Mouse (Mus musculus): ENCODE results near the gene Zfp213. TPM values are rescaled to one million over a fixed set of nuclear protein-coding genes. Genes with fewer than 3 reads are reported as not detected.
"Not testable (repeated sequence)": the region's sequence is repeated elsewhere in the genome, so short reads cannot be mapped to it uniquely, and the experiment has no call there.

The Zfp213 gene
- polyA plus RNA-seq, 2 experiments, result 16.3 to 18.1 TPM

DNA sequence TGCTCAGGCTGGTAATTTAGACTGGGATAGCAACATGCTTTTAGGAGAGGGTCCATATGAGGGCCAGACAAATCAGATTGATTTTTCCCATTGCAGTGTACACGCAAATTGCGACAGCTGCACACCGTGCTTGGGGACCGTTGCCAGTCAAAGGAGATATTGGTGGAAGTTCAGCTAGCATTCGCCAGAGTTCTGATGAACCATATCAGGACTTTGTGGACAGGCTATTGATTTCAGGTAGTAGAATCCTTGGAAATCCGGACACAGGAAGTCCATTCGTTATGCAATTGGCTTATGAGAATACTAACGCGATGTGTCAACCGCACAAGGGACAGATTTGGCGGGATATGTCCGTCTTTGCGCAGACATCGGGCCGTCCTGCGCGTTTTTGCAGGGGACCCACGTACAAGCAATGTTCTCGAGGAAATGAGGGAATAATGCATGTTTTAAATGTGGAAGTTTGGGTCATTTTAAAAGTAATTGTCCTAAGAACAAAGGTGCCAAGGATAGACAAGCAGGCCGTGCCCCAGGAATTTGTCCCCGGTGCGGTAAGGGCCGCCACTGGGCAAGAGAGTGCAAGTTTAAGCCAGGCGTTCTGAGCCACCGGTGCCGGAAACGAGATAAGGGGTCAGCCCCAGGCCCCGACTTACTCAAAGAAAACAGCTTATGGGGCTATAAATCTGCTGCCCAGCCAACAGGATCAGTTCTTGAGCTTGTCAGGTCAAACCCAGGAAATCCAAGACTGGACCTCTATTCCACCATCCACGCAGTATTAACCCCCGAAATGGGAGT is 40.9 kb downstream of the Zfp213 start:
- H3K36me3 ChIP-seq (ENCODE audit: control insufficient read depth, insufficient read depth, low read length); H3K27ac ChIP-seq (replicated peaks; ENCODE audit: low read depth, low read length); DNase-seq (ENCODE audit: low spot score); H3K9ac ChIP-seq (ENCODE audit: low read depth, low read length, severe bottlenecking); H3K4me2 ChIP-seq (replicated peaks; ENCODE audit: low read depth, low read length, severe bottlenecking); H3K4me1 ChIP-seq (ENCODE audit: control insufficient read depth, insufficient read depth, low read length); H3K4me3 ChIP-seq (replicated peaks; ENCODE audit: low read length); H3K9me3 ChIP-seq (ENCODE audit: control insufficient read depth, low read length); H3K27me3 ChIP-seq (ENCODE audit: control insufficient read depth, insufficient read depth, low read length); ATAC-seq (ENCODE audit: low FRiP score, low read depth): not testable (repeated sequence)
- 65% methylated on average over 30 of the region's 30 CpGs for WGBS

- no peak for TF ChIP-seq POLR2A (IDR thresholded peaks at IDR 0.05; ENCODE audit: borderline replicate concordance, extremely low read depth, insufficient read depth, insufficient read length)
- no peak for ATAC-seq (ENCODE audit: low FRiP score, low read depth)
Observed at GRCm38 (mm10) chr17:23518701-23519423, 45.2 kb downstream of the Zfp213 start.

More at GRCm38 (mm10) chr17:23518701-23519423, 45.2 kb downstream of the Zfp213 start:
- no peak for DNase-seq (ENCODE audit: low spot score)
- no peak overlapping the region for H3K27ac ChIP-seq (replicated peaks; ENCODE audit: low read depth, low read length)
- no peak overlapping the region for H3K4me3 ChIP-seq (replicated peaks; ENCODE audit: low read length)
- H3K4me1 ChIP-seq (ENCODE audit: control insufficient read depth, insufficient read depth, low read length), result no peaks in the 10 kb centered on the region
- H3K27me3 ChIP-seq (ENCODE audit: control insufficient read depth, insufficient read depth, low read length), result no peaks in the 10 kb centered on the region
- H3K9ac ChIP-seq (ENCODE audit: low read depth, low read length, severe bottlenecking), result no peak overlapping the region
- WGBS, result 75% methylated on average over 2 of the region's 2 CpGs
- no peaks in the 10 kb centered on the region for H3K36me3 ChIP-seq (ENCODE audit: control insufficient read depth, insufficient read depth, low read length)
- no peaks in the 10 kb centered on the region; the same call in 1 of the 2 replicates for H3K9me3 ChIP-seq (ENCODE audit: control insufficient read depth, low read length)
- H3K4me2 ChIP-seq (replicated peaks; ENCODE audit: low read depth, low read length, severe bottlenecking), result no peak overlapping the region

Other genes starting within 250 kb of the Zfp213 start
- not detected in 2 replicates for gene Vmn2r115, start 220.5 kb downstream of the Zfp213 start, polyA plus RNA-seq (2012; rRNA removed)
- not detected in 2 replicates for gene Vmn2r115, start 220.5 kb downstream of the Zfp213 start, polyA plus RNA-seq (2014; fragmentation: Nextera tagmentation; extraction: Ambion mirVana)
- not detected in 2 replicates for gene Vmn2r116, start 179.6 kb downstream of the Zfp213 start, polyA plus RNA-seq (2012; rRNA removed)
- gene Vmn2r116, start 179.6 kb downstream of the Zfp213 start, polyA plus RNA-seq (2014; fragmentation: Nextera tagmentation; extraction: Ambion mirVana), result not detected in 2 replicates
- not detected in 2 replicates for gene Vmn2r117, start 84.5 kb downstream of the Zfp213 start, polyA plus RNA-seq (2012; rRNA removed)
- not detected in 2 replicates for gene Vmn2r117, start 84.5 kb downstream of the Zfp213 start, polyA plus RNA-seq (2014; fragmentation: Nextera tagmentation; extraction: Ambion mirVana)
- 27.6 and 33.8 TPM in 2 replicates for gene Zfp13, start 35.2 kb upstream of the Zfp213 start, polyA plus RNA-seq (2012; rRNA removed)
- gene Zfp13, start 35.2 kb upstream of the Zfp213 start, polyA plus RNA-seq (2014; fragmentation: Nextera tagmentation; extraction: Ambion mirVana), result 16.2 and 16.3 TPM in 2 replicates
- 0.63 and 1.00 TPM in 2 replicates for gene Zscan10, start 36.6 kb upstream of the Zfp213 start, polyA plus RNA-seq (2012; rRNA removed)
- 0.33 TPM in 1 of 2 replicates, not detected in the other for gene Zscan10, start 36.6 kb upstream of the Zfp213 start, polyA plus RNA-seq (2014; fragmentation: Nextera tagmentation; extraction: Ambion mirVana)
- gene Mmp25, start 81.0 kb upstream of the Zfp213 start, polyA plus RNA-seq (2012; rRNA removed), result 1.0 and 1.4 TPM in 2 replicates
- 0.76 and 0.80 TPM in 2 replicates for gene Mmp25, start 81.0 kb upstream of the Zfp213 start, polyA plus RNA-seq (2014; fragmentation: Nextera tagmentation; extraction: Ambion mirVana)
- 1.6 and 2.8 TPM in 2 replicates for gene Bicdl2, start 96.3 kb upstream of the Zfp213 start, polyA plus RNA-seq (2012; rRNA removed)
- 5.1 and 5.8 TPM in 2 replicates for gene Bicdl2, start 96.3 kb upstream of the Zfp213 start, polyA plus RNA-seq (2014; fragmentation: Nextera tagmentation; extraction: Ambion mirVana)
- 63.4 and 73.3 TPM in 2 replicates for gene Hcfc1r1, start 109.4 kb upstream of the Zfp213 start, polyA plus RNA-seq (2012; rRNA removed)
- 85.3 and 85.4 TPM in 2 replicates for gene Hcfc1r1, start 109.4 kb upstream of the Zfp213 start, polyA plus RNA-seq (2014; fragmentation: Nextera tagmentation; extraction: Ambion mirVana)
- gene Thoc6, start 109.6 kb upstream of the Zfp213 start, polyA plus RNA-seq (2012; rRNA removed), result 45.5 and 51.2 TPM in 2 replicates
- gene Thoc6, start 109.6 kb upstream of the Zfp213 start, polyA plus RNA-seq (2014; fragmentation: Nextera tagmentation; extraction: Ambion mirVana), result 41.8 and 44.2 TPM in 2 replicates
- gene Tnfrsf12a, start 113.2 kb upstream of the Zfp213 start, polyA plus RNA-seq (2012; rRNA removed), result 13.6 and 16.1 TPM in 2 replicates
- 20.3 and 24.0 TPM in 2 replicates for gene Tnfrsf12a, start 113.2 kb upstream of the Zfp213 start, polyA plus RNA-seq (2014; fragmentation: Nextera tagmentation; extraction: Ambion mirVana)
- gene Cldn6, start 115.0 kb upstream of the Zfp213 start, polyA plus RNA-seq (2012; rRNA removed), result 13.6 and 14.0 TPM in 2 replicates
- gene Cldn6, start 115.0 kb upstream of the Zfp213 start, polyA plus RNA-seq (2014; fragmentation: Nextera tagmentation; extraction: Ambion mirVana), result 11.3 and 14.7 TPM in 2 replicates
- 4.0 and 5.1 TPM in 2 replicates for gene Cldn9, start 119.8 kb upstream of the Zfp213 start, polyA plus RNA-seq (2012; rRNA removed)
- 5.9 and 9.6 TPM in 2 replicates for gene Cldn9, start 119.8 kb upstream of the Zfp213 start, polyA plus RNA-seq (2014; fragmentation: Nextera tagmentation; extraction: Ambion mirVana)
- 4.4 and 4.6 TPM in 2 replicates for gene 1520401A03Rik, start 158.5 kb upstream of the Zfp213 start, polyA plus RNA-seq (2012; rRNA removed)
- 1.6 and 2.1 TPM in 2 replicates for gene 1520401A03Rik, start 158.5 kb upstream of the Zfp213 start, polyA plus RNA-seq (2014; fragmentation: Nextera tagmentation; extraction: Ambion mirVana)
- 81.7 and 105 TPM in 2 replicates for gene Pkmyt1, start 162.1 kb upstream of the Zfp213 start, polyA plus RNA-seq (2012; rRNA removed)
- gene Pkmyt1, start 162.1 kb upstream of the Zfp213 start, polyA plus RNA-seq (2014; fragmentation: Nextera tagmentation; extraction: Ambion mirVana), result 46.4 and 47.5 TPM in 2 replicates
- gene Paqr4, start 176.6 kb upstream of the Zfp213 start, polyA plus RNA-seq (2012; rRNA removed), result 9.7 and 13.4 TPM in 2 replicates
- gene Paqr4, start 176.6 kb upstream of the Zfp213 start, polyA plus RNA-seq (2014; fragmentation: Nextera tagmentation; extraction: Ambion mirVana), result 15.7 and 17.3 TPM in 2 replicates
- gene Kremen2, start 181.6 kb upstream of the Zfp213 start, polyA plus RNA-seq (2012; rRNA removed), result 40.1 and 50.6 TPM in 2 replicates
- gene Kremen2, start 181.6 kb upstream of the Zfp213 start, polyA plus RNA-seq (2014; fragmentation: Nextera tagmentation; extraction: Ambion mirVana), result 42.4 and 42.6 TPM in 2 replicates
- gene Flywch1, start 207.4 kb upstream of the Zfp213 start, polyA plus RNA-seq (2012; rRNA removed), result 47.1 and 58.5 TPM in 2 replicates
- gene Flywch1, start 207.4 kb upstream of the Zfp213 start, polyA plus RNA-seq (2014; fragmentation: Nextera tagmentation; extraction: Ambion mirVana), result 66.2 and 74.8 TPM in 2 replicates
- 46.3 and 50.8 TPM in 2 replicates for gene Flywch2, start 221.8 kb upstream of the Zfp213 start, polyA plus RNA-seq (2012; rRNA removed)
- 41.2 and 47.5 TPM in 2 replicates for gene Flywch2, start 221.8 kb upstream of the Zfp213 start, polyA plus RNA-seq (2014; fragmentation: Nextera tagmentation; extraction: Ambion mirVana)
- gene Srrm2, start 226.3 kb upstream of the Zfp213 start, polyA plus RNA-seq (2012; rRNA removed), result 654 and 850 TPM in 2 replicates
- 406 and 466 TPM in 2 replicates for gene Srrm2, start 226.3 kb upstream of the Zfp213 start, polyA plus RNA-seq (2014; fragmentation: Nextera tagmentation; extraction: Ambion mirVana)